ENCODE assay signal across 28 mouse cellular contexts in the genomic region with DNA sequence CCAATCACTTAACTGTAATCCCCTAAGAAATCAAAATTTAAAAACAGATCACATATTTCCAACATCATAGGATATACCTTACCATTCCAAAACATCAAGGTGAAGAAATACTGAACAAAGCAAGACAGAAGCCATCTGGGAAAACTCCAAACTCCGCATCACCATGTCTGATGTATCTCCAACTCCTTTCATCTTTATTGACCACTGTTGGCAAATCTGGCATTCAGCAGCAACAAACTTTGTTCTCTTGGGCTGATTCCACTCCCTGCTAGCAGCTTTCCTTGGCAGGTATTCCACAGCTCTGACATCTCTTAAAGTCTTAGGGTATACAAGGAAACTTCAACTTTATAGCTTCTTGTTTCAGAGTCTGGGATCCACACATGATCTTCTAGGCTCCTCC.
"Had no signal": no experiment of that assay in that cellular context is flagged by ENCODE, and none has a peak within 500 bp of the region (broad histone marks: within the 10 kb centered on the region; RNA-seq: fewer than 3 reads in every experiment).

No protein-coding gene starts in this region.

- H3K4me1 ChIP-seq: forebrain, embryonic 12.5 days had no signal

- H3K9ac ChIP-seq: embryonic facial prominence, embryonic 12.5 days; embryonic facial prominence, embryonic 13.5 days; embryonic facial prominence, embryonic 15.5 days; forebrain, embryonic 12.5 days; forebrain, embryonic 13.5 days; forebrain, embryonic 15.5 days; forebrain, postnatal 0 days had no signal

- H3K27ac ChIP-seq: embryonic facial prominence, embryonic 10.5 days; embryonic facial prominence, embryonic 12.5 days; embryonic facial prominence, embryonic 13.5 days; embryonic facial prominence, embryonic 15.5 days; forebrain, embryonic 10.5 days; forebrain, embryonic 12.5 days; forebrain, embryonic 13.5 days; forebrain, embryonic 15.5 days; gastrocnemius, adult 2 months; heart, adult 2 months had no signal

- DNase-seq: cerebellum, adult 8-10 months; cerebellum, adult 9-10 months; cerebellum, adult 9-11 months; cerebellum, postnatal 10 days; cerebellum, postnatal 14 days; cerebellum, postnatal 25 days; cerebellum, postnatal 36 days; embryo, embryonic 11 days; forebrain, postnatal 0 days; gastrocnemius, adult 2 months; gastrocnemius, postnatal 10 days; gastrocnemius, postnatal 14 days; gastrocnemius, postnatal 25 days; gastrocnemius, postnatal 36 days; heart, adult 11 months; heart, adult 18-20 months; heart, adult 2 months had no signal

- H3K4me3 ChIP-seq: embryonic facial prominence, embryonic 10.5 days; embryonic facial prominence, embryonic 12.5 days; embryonic facial prominence, embryonic 13.5 days; embryonic facial prominence, embryonic 15.5 days; erythroblast, embryonic 14.5 days; forebrain, embryonic 10.5 days; forebrain, embryonic 12.5 days; forebrain, embryonic 13.5 days; forebrain, embryonic 15.5 days; gastrocnemius, adult 2 months; heart, adult 2 months had no signal

- H3K27me3 ChIP-seq: embryonic facial prominence, embryonic 12.5 days; embryonic facial prominence, embryonic 13.5 days; embryonic facial prominence, embryonic 15.5 days; forebrain, embryonic 12.5 days; forebrain, embryonic 13.5 days; forebrain, embryonic 15.5 days had no signal

- ATAC-seq: forebrain, embryonic 13.5 days; forebrain, embryonic 14.5 days; forebrain, embryonic 15.5 days; forebrain, embryonic 16.5 days; forebrain, postnatal 0 days had no signal

- H3K36me3 ChIP-seq: embryonic facial prominence, embryonic 10.5 days; embryonic facial prominence, embryonic 12.5 days; embryonic facial prominence, embryonic 13.5 days; embryonic facial prominence, embryonic 15.5 days; forebrain, embryonic 10.5 days; forebrain, embryonic 12.5 days; forebrain, embryonic 15.5 days had no signal

- H3K4me2 ChIP-seq: embryonic facial prominence, embryonic 12.5 days; embryonic facial prominence, embryonic 13.5 days; embryonic facial prominence, embryonic 15.5 days; forebrain, embryonic 12.5 days; forebrain, embryonic 13.5 days; forebrain, embryonic 15.5 days had no signal
